Mouse (Mus musculus): Measurements from ENCODE around the gene Adgre4. TPM values are rescaled to one million over a fixed set of nuclear protein-coding genes. Genes with fewer than 3 reads are reported as not detected.
"Not testable (repeated sequence)": the region's sequence is repeated elsewhere in the genome, so short reads cannot be mapped to it uniquely, and the experiment has no call there.

Adgre4 gene
- polyA plus RNA-seq, 1 experiment from 2014 or later: 0.18 TPM

DNA sequence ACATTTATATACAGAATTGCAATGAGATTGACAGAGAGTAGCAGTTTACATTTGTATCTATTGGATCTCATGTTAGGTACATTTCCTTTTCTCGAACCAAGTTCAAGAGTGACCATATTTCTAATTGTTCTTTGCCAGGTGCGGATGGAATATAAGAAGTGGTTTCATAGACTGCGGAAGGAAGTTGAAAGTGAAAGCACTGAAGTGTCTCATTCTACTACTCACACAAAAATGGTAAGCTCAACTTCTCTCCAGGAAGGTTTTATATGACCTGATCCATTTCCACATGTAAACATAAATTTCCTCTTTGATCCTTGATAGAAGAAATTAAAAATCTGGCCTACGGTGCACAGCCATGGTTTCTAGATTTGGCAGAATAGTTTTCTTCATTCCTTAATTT lies 93.3 kb downstream of the Adgre4 start:
- no peak for ATAC-seq (ENCODE audit: low FRiP score, low read depth)
- WGBS: 88% methylated on average over 4 of the region's 4 CpGs

DNA sequence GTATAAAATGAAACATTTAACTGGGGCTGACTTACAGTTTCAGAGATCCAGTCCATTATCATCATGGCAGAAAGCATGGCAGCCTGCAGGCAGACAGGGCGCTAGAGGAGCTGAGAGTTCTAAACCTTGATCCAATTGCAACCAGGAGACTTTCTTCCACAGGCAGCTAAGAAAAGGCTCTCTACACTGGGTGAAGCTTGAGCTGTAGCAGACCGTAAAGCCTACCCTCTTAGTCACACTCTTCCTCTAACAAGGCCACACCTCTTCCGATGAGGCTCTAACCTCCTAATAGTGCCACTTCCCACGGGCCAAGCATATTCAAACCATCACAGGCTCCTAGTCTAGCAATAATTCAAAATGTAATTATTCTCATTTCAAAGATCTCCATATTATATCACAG lies 127.4 kb downstream of the Adgre4 start:
- no peak for ATAC-seq (ENCODE audit: low FRiP score, low read depth)
- H3K27ac ChIP-seq: no peak overlapping the region
- H3K4me2 ChIP-seq (replicated peaks): peak overlapping the region; percentile 27
- H3K36me3 ChIP-seq: no peaks in the 10 kb centered on the region
- H3K9ac ChIP-seq: no peak overlapping the region
- H3K9me3 ChIP-seq: no peaks in the 10 kb centered on the region
- peaks cover 17% of the 10 kb centered on the region for H3K4me1 ChIP-seq
- 91% methylated on average over 4 of the region's 4 CpGs for WGBS
- H3K27me3 ChIP-seq: no peaks in the 10 kb centered on the region
- H3K4me3 ChIP-seq: no peak overlapping the region

More for the DNA sequence above, 93.3 kb downstream of the Adgre4 start:
- no peaks in the 10 kb centered on the region for H3K9me3 ChIP-seq
- H3K9ac ChIP-seq: no peak overlapping the region
- H3K36me3 ChIP-seq: no peaks in the 10 kb centered on the region
- no peaks in the 10 kb centered on the region for H3K27me3 ChIP-seq
- H3K4me3 ChIP-seq: no peak overlapping the region
- no peak overlapping the region for H3K27ac ChIP-seq
- H3K4me2 ChIP-seq (replicated peaks): no peak overlapping the region
- no peaks in the 10 kb centered on the region for H3K4me1 ChIP-seq

DNA sequence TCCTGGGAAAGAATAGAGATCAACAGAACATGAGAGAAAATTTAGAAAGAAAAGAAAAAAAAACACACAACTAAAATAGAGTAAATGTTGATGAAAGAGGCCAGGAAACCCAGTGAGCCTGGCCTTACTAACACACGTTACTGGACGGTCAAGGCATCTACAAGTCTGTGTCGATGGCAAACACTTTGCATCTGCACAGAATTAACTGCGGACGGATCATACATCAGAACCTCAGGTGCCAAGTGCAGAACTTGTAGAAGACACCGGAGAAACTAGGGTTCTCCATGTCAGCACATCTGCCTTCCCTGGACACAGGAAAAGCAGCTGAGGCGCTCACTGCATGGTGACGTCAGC lies 128.5 kb downstream of the Adgre4 start:
- Histone ChIP-seq H3K4me3 (peak overlapping the region; percentile 51), H3K4me2 (replicated peaks) (peak overlapping the region; percentile 67), H3K9ac (peak overlapping the region; percentile 66), H3K27ac (peak overlapping the region; percentile 55; the same call in 1 of the 2 replicates), H3K4me1 (peaks cover 17% of the 10 kb centered on the region)
- ATAC-seq (ENCODE audit: low FRiP score, low read depth); H3K36me3 ChIP-seq; H3K27me3 ChIP-seq; H3K9me3 ChIP-seq: not testable (repeated sequence)
- under 1% methylated on average over 7 of the region's 8 CpGs for WGBS

DNA sequence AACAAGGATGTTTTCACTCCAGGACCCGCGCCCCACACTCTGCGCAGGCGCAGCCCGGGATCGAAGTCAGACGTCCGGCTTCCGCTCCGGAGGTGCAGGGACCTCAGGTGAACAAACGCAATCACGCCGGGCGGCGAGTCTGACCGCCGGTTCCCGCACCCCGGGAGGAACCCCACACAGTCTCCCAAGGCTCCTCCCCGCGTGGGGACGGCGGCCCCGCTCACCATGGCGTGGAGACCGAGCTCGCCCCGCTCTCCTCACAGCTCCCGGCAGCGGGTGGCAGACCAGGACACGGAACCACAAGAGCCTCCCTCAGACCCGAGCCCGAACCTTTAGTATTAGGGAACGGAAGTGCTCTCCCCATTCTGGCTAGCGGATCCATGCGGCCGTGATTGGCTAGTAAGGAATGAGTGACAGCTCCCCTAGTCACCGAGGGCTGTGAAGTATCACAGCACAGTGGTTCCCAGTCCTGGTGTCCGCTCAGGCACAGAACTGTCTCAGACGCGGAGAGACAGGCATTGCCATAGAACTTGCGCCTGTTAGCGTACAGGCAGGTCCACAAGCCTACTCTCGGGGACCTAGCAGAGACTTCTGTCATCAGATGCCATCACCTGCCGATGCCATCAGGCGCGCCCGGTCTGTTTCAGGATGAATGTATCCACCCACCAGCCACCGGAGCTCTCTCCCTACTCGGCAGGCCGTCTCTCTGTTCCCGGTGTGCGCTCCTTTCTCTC lies 129.0 kb downstream of the Adgre4 start, which contains the start of gene Zfp119a:
Gene Zfp119a, minus strand, starts transcription at position 295 of the 734 bp plus-strand sequence.
- not testable (repeated sequence) for H3K9me3 ChIP-seq, H3K27me3 ChIP-seq, H3K36me3 ChIP-seq
- H3K4me1 ChIP-seq: peaks cover 17% of the 10 kb centered on the region
- H3K4me2 ChIP-seq (replicated peaks): peak within 1 kb of the TSS; percentile 67
- 0% methylated on average over 37 of the region's 53 CpGs for WGBS
- H3K9ac ChIP-seq: peak within 1 kb of the TSS; percentile 66
- peak; percentile 100 for ATAC-seq (ENCODE audit: low FRiP score, low read depth)
- H3K27ac ChIP-seq: peak within 1 kb of the TSS; percentile 72
- peak within 1 kb of the TSS; percentile 51 for H3K4me3 ChIP-seq

DNA sequence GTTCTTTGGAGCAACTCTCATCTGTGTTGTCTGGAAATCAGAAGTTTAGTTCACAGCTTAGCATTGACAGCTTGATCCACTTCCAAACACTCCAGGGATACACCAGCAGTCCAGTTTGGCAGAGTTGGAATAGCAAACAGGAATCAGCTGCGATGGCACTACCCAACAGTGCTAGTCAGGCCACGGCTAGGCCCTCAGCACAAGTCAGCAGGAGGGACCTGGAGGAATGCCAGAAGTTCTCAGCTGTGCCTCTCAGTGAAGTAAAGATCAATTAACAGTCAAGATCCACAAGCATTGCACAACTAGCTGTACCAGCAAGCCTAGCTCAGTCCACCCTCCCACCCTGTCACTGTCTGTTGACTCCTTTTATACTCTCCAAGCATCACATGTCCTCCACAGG lies 133.8 kb downstream of the Adgre4 start:
- no peaks in the 10 kb centered on the region for H3K36me3 ChIP-seq
- no peak for ATAC-seq (ENCODE audit: low FRiP score, low read depth)
- no peak overlapping the region for H3K4me3 ChIP-seq
- H3K4me1 ChIP-seq: peaks cover 5% of the 10 kb centered on the region; the same call in 1 of the 2 replicates
- no peaks in the 10 kb centered on the region for H3K9me3 ChIP-seq
- no peak overlapping the region for H3K9ac ChIP-seq
- no peak overlapping the region for H3K27ac ChIP-seq
- peaks cover 6% of the 10 kb centered on the region; the same call in 1 of the 2 replicates for H3K27me3 ChIP-seq
- no peak overlapping the region for H3K4me2 ChIP-seq (replicated peaks)
- WGBS: 54% methylated on average over 2 of the region's 2 CpGs

DNA sequence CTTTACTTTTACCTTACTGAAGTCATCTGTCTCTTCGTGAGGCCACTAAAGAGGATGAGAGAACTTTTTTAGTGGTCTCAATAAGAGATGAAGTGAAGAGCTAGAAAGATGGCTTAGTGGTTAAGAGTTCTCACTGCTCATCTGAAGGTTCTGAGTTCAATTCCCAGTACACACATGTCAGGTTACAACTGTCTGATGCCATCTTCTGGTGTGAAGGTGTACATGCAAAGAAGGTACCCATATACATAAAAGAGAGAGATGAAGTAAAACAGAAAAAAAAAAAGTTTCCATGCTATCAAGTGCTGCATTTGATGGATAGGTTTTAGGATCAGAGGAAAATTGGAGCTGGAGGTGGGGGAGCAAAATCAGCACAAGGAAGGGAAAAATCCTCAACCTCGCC lies 135.1 kb downstream of the Adgre4 start:
- 69% methylated on average over 2 of the region's 2 CpGs for WGBS
- no peaks in the 10 kb centered on the region for H3K36me3 ChIP-seq
- no peak overlapping the region for H3K27ac ChIP-seq
- no peaks in the 10 kb centered on the region for H3K4me1 ChIP-seq
- no peak for ATAC-seq (ENCODE audit: low FRiP score, low read depth)
- H3K9me3 ChIP-seq: no peaks in the 10 kb centered on the region
- peaks cover 6% of the 10 kb centered on the region; the same call in 1 of the 2 replicates for H3K27me3 ChIP-seq
- H3K4me2 ChIP-seq (replicated peaks): no peak overlapping the region
- no peak overlapping the region for H3K9ac ChIP-seq
- no peak overlapping the region for H3K4me3 ChIP-seq

DNA sequence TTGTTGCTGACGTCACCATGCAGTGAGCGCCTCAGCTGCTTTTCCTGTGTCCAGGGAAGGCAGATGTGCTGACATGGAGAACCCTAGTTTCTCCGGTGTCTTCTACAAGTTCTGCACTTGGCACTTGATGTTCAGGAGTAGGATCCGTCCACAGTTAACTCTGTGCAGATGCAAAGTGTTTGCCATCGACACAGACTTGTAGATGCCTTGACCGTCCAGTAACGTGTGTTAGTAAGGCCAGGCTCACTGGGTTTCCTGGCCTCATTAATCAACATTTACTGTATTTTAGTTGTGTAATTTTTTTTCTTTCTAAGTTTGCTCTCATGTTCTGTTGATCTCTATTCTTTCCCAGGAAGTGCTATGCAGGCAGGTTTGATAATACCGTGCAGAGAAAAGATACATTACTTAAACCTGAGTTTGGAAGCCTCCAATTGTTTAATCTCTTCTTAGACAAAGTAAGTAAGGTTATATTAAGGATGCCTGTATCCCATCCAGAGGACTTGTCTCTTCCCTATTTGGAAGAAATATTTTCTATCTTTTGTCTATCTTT lies 142.7 kb downstream of the Adgre4 start:
- H3K27me3 ChIP-seq; ATAC-seq (ENCODE audit: low FRiP score, low read depth); H3K9me3 ChIP-seq; H3K4me1 ChIP-seq; H3K36me3 ChIP-seq: not testable (repeated sequence)
- peak overlapping the region; percentile 55 for H3K4me2 ChIP-seq (replicated peaks)
- H3K9ac ChIP-seq: 0 out of 2 replicates have a peak overlapping the region, but pooled peaks have one; percentile 46
- WGBS: 16% methylated on average over 6 of the region's 8 CpGs
- H3K27ac ChIP-seq: 0 out of 2 replicates have a peak overlapping the region, but pooled peaks have one; percentile 3
- H3K4me3 ChIP-seq: peak overlapping the region; percentile 52

DNA sequence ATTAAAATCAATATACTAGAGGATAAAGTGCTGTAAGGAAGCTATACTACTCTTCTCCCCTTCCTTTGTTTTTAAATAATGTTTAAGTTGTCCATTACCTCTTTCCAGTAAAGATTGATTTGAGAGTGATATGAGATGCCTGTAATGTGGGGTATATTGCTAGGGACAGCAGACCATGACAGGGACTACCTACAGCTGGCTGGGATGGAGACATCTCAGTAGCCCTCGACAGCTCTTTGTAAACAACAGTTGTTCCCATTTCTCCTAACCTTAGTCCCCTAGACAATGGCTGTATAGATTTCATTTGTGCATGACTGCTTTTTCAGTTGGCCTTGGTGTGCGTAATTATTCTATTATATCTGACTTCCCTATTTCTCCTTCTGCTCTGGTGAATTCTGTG lies 153.3 kb downstream of the Adgre4 start:
- H3K4me2 ChIP-seq (replicated peaks): no peak overlapping the region
- no peak for ATAC-seq (ENCODE audit: low FRiP score, low read depth)
- no peaks in the 10 kb centered on the region for H3K4me1 ChIP-seq
- H3K4me3 ChIP-seq: no peak overlapping the region
- H3K27ac ChIP-seq: no peak overlapping the region
- peaks cover 8% of the 10 kb centered on the region for H3K36me3 ChIP-seq
- H3K27me3 ChIP-seq: no peaks in the 10 kb centered on the region
- WGBS: 70% methylated on average over 2 of the region's 2 CpGs
- H3K9me3 ChIP-seq: peaks cover 6% of the 10 kb centered on the region
- H3K9ac ChIP-seq: no peak overlapping the region

Other genes starting within 250 kb of the Adgre4 start
- not detected in 2 replicates for gene Vmn2r118, start 124.8 kb upstream of the Adgre4 start, polyA plus RNA-seq (2015; fragmentation: Nextera tagmentation; extraction: Ambion mirVana)
- 11.7 and 12.3 TPM in 2 replicates for gene Pot1b, start 37.4 kb upstream of the Adgre4 start, polyA plus RNA-seq (2015; fragmentation: Nextera tagmentation; extraction: Ambion mirVana)
- 11.0 and 11.3 TPM in 2 replicates for gene Zfp119a, start 128.9 kb downstream of the Adgre4 start, polyA plus RNA-seq (2015; fragmentation: Nextera tagmentation; extraction: Ambion mirVana)
- gene Zfp959, start 142.1 kb downstream of the Adgre4 start, polyA plus RNA-seq (2015; fragmentation: Nextera tagmentation; extraction: Ambion mirVana): 13.9 and 14.3 TPM in 2 replicates
- gene Zfp119b, start 199.5 kb downstream of the Adgre4 start, polyA plus RNA-seq (2015; fragmentation: Nextera tagmentation; extraction: Ambion mirVana): 7.0 and 7.6 TPM in 2 replicates
- gene Ebi3, start 202.7 kb downstream of the Adgre4 start, polyA plus RNA-seq (2015; fragmentation: Nextera tagmentation; extraction: Ambion mirVana): 1.3 and 1.4 TPM in 2 replicates
- 25.5 and 27.8 TPM in 2 replicates for gene Yju2, start 209.1 kb downstream of the Adgre4 start, polyA plus RNA-seq (2015; fragmentation: Nextera tagmentation; extraction: Ambion mirVana)
- gene Shd, start 220.5 kb downstream of the Adgre4 start, polyA plus RNA-seq (2015; fragmentation: Nextera tagmentation; extraction: Ambion mirVana): 50.4 and 50.7 TPM in 2 replicates
- 36.4 and 39.2 TPM in 2 replicates for gene Fsd1, start 236.5 kb downstream of the Adgre4 start, polyA plus RNA-seq (2015; fragmentation: Nextera tagmentation; extraction: Ambion mirVana)